Mouse (Mus musculus) CH12F3 (cell line): ENCODE measurements around the gene Gria3.

Experiments
- in situ Hi-C: fragments of 300-500 bp; cut with MboI; formaldehyde crosslinking; loops from 2 replicates; pipeline ENCODE4 v1.14.3; 2020; ENCODE audit warnings: low sequenced_read_pairs

Gria3 gene

DNA sequence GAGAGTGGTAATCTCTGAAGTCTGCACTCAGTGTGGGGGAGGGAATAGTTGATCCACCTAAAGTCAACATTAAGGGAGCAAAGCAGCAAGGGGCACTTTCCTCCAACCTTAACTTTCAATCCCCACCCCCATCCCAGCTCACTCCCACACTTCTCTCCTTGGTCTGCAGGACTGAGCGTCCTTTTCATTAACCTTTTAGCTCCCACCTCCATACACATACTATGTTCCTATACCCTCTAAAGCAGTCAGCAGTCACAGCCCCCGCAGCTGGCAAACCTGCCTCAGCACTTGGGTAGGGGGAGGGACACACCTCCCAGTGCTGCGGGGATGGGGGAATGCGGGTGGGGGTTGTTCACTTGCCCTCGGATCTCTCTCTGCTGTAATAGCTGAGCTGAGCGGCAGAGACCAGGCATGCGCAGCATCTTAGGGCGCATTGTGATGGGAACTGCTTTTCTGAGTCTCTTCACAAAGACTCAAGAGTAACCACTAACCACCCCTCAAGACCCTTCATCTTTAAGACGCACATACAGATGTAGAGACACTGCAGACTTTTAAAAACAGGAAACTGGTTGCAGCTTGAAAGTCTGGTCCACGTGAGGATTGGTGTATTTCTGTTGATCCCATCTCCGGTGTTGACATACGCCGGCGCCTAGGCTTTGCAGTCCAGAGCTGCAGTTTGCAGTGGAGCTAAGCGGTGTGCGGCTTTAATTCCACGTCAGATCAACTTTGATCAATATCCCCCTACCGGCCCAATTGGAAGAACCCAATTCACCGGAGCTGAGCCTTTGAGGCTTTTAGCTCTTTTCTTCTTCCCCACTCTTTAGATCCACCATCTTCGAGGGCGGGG is at the start of gene Gria3:
Gria3 (plus strand) TSS at position 797 of the 847 bp plus-strand sequence.
- in situ Hi-C loops: no loop called here

DNA sequence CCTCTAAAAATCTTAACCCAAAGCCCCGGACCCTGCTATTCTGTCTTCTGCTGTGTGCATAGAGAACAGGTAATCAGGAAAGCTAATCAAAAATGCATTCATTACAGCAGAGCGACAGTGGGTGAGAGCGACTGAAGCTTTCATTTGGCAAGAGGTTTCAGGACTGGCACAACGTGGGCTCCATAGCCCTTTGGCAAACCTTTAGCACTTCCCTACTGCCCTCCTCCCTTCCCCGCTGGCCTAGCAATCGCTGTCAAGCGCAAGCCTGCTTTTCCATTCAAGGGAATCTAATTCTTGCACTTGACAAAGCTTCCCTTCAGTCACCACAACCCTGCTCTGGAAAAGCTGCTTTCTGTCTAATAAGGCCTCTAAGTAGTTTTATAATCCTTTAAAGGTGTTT is 13.6 kb upstream of the Gria3 start:
- in situ Hi-C loops: no loop called here

DNA sequence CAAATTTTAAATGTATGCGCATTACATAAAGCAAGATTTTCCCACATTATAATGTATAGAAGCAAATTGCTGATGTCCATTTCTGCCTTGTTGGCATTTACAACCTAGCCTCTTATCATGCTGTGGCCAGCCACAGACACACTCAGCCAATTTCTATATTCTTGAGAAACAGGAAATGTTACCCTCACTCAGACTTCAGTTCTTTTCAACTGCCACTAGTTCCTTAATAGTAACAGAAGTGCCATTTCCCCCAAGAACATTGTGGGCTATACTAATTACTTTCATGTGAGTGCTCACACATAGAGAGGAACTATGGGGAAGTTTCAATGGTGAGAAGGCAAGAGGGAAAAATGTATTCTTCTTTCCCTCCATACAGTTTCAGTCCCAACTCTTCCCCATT is 11.6 kb upstream of the Gria3 start:
- in situ Hi-C loops: no loop called here

DNA sequence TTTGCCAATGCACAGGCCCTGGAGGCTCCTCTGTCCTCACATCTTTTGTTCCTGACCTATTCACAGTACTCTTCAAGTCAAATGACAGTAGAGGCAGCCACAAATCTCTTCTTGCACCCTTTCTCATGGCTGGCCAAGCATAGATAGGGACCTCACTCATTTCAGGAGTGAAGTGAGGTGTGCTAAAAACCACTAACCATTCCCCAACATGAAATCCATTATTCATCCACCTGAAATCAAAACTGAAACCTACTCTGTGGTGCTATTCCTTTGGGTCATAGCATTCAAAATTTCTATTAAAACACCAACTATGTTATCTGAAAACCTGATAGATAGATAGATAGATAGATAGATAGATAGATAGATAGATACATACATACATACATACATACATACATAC is 2.2 kb upstream of the Gria3 start:
- in situ Hi-C loops: no loop called here

DNA sequence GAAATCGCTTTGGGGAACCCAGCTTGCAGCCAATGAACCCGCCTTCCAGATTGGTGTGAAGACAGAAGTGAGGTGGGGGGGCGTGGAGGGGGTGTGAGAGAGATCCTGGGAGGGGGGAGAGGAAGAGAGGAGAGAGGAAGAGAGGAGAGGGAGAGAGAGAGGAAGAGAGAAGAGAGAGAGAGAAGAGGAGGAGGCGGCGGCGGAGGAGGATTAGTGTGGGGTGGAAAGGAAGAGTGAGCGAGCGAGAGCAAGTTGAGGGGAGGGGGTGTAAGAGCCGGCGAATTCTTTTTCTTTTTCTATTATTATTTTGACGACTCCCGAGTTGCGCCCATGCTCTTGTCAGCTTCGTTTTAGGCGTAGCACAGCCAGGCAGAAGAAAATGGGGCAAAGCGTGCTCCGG is 532 bp downstream of the Gria3 start:
- in situ Hi-C loops: no loop called here

DNA sequence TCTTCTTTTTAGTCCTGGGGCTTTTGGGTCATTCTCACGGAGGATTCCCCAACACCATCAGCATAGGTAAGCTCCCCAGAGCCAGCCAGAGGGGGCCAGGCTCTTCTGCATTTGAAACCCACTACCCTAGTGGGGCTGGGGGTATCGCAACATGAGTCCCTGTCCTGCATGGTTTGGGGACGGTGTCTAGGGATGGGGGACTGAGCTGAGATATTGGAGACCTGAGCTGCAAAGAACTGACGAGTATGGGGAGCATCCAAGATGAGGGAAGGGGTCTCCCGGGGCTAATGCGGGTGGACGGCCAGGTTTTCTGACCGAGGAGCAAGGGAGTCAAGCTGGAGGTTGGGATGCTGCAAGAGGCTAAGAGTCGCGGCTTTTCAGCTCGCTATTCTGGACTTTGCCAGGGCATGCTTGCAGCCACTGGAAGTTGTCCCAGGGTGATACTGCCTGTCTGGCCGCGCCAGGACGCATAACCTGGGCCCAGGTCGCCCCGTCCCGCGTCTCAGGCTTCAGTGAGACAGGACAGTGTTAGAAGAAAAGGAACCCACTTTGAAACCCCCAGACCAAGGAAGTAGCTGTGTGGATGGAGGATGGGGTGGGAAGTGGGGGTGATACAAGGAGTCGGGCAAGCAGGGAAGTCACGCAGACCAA is 1.1 kb downstream of the Gria3 start:
- in situ Hi-C loops: no loop called here

DNA sequence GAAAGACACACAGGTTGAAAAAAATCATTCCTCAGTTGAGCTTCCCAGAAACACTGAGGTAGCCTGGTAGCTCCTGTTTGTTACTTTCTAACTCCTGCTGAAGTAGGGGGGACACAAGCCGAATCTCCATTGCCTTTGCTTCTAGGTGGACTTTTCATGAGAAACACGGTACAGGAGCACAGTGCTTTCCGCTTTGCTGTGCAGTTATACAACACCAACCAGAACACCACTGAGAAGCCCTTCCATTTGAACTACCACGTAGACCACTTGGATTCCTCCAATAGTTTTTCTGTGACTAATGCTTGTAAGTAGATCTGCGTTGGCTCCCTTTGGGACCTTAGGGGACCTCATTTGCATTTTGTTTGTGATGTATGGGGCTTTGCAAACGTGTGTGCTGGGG is 2.0 kb downstream of the Gria3 start:
- in situ Hi-C loops: no loop called here

DNA sequence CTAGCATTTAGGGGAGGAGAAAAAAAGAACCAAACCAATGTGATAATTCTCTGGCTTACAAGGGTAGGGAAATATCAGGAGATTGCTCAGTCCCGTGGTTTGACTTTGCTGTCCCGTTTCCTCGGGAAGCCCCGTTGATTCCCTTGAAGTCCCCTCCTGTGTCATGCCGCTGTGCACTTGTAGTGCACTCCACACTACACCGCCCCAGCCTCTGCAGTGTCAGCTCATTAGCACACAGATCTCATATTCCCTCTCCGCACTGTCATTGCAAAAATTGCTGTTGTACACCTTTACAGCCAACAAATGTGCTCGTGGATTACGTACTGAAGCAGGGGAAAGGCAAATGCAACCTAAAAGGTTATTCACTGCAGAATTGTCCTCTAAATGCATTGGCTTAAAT is 5.6 kb downstream of the Gria3 start:
- in situ Hi-C loops: no loop called here

DNA sequence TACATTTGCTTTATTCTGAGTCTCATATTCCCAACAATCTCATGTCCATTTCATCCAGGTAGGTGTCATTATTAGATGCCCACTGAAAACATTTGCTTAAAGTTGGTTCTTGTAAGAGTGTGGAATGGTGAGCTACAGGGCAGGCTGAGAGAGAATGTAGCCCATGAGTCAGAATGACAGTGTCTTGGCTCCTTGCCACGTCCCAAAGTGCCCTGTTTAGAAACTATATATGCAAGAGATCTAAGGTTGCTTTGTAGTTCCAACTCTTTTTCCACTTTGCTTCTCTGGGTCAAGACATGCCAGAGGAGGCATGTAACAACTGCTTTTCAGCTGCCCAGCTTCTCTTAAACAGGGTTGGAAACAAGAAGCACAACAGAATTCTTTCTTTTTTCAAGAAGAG is 9.1 kb downstream of the Gria3 start:
- in situ Hi-C loops: no loop called here

DNA sequence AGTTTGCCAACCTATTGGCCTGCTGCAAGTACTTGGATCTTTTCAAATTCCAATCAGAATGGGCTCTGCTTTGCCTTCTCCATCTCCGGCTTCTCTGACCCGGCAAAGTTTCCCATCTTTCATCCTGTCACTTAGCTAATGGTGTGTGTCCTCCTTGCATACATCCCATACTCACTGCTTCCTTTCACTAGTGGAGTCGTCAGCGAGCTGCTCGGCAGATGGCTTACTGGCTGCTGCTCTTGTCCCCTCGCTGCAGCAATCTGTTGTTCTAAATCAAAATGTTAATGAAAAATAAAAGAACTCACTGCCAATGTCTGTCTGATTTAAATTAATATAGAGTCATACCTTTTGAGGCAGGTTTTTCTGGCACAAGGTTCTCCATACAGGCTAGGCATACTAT is 25.0 kb downstream of the Gria3 start:
- in situ Hi-C loops: no loop called here

DNA sequence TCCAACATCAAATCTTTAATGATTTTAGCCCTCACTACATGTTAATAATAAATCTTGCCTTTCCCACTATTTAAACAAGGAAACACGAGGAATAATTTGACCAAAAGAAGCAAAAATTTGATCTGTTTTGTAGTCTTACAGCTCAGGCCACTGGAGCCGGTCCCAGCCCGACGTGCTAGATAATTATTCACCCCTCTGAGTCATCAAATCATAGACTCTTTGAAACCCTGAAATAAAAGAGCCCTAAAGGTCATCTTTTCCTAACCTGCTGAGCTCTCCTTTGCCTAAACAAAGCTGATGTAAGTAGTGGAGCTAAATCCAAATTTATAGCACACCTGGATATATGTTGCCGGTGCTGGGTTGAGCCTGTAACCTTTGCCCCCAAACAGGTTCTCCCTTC is 27.4 kb downstream of the Gria3 start:
- in situ Hi-C loops: no loop called here

DNA sequence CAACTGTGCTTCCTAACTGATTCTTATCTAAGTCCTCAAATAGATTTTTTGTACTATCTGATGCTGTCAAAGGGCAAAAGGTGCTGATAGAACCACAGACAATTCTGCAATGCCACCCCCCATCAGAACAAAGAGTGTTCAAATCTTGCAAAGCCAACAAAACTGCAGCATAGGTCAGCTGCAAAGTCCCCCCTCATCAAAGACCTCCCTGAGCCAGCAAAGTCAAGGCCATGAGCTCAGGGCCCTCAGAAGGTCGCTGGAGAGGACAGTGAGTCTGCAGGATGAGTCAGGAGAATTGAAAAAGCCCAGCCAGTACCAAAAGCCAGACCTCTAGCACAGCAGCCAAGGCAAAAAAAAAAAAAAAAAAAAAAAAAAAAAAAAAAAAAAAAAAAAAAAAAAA is 34.9 kb downstream of the Gria3 start:
- in situ Hi-C loops: no loop called here

DNA sequence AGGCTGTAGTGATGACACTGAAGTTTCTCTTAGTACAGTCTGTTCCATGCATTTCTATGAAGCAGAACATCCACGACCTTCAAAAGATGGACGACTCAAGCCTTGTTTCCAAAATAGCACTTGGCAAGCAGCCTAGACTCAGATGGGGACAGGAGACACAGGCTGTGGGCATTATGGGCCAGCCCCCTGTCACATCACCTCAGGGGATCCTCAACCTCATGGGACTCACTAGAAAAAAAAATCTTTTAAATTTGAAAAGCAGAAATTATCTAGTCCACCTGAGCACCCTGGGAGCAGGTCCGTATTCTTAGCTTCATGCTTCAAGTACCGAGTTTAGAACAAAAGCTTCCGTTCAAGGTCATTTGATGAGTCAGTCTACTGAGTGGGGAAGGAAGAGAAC is 38.2 kb downstream of the Gria3 start:
- in situ Hi-C loops: no loop called here

DNA sequence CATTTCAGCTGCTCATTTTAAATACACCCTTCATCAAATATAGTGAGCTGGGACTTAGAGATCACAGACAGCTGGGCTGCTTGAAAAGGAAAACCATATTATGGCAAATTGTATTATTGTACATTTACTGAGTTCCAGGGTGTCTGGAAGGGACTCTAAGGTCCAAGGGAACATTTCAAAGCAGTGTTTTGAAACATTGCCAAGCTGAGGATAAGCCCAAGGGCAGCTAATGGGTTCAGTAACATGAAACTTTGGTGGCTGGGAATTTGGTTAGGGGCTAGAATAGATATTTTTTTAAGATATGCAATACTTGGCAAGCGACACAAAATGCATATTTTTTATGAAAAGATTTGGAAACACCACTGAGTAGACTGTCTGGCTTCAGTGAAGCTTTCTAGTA is 48.2 kb downstream of the Gria3 start:
- in situ Hi-C loops: no loop called here

DNA sequence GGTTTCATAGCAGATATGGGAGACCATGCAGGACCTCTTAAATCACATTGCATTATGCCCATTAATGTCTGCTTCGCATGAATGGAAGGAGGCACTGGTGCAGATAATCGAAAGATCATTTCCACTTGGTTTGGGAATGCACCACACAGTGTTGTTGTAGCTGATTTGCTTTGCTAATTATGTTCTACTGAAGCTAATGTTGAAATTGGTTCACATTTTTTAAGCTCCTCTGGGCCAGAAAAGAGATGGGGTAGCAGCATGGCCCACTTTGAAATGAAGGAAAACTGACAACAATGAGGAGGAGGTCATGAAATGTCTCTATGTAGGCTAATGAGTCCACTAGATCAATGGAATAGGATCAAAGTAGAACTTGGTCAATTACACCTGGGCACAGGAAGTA is 76.8 kb downstream of the Gria3 start:
- in situ Hi-C loops: no loop called here

DNA sequence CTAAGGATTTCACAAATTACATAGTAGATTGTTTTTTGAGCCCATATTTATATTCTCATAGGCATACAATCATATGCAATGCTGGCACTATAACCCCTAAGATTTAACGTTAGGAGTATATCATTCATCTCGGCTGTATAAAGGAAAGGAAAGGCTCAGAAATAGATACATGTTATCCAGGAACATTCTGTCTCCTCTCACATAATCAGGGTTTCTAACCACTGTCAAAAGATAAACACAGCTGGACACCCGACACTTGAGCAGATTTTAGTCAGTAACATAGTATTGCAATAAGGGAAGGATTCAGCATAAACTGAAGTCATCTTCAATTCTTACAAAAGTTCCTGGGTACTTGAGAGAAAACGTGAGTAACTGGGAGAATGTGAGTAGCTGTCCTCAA is 95.9 kb downstream of the Gria3 start:
- in situ Hi-C loops: no loop called here

DNA sequence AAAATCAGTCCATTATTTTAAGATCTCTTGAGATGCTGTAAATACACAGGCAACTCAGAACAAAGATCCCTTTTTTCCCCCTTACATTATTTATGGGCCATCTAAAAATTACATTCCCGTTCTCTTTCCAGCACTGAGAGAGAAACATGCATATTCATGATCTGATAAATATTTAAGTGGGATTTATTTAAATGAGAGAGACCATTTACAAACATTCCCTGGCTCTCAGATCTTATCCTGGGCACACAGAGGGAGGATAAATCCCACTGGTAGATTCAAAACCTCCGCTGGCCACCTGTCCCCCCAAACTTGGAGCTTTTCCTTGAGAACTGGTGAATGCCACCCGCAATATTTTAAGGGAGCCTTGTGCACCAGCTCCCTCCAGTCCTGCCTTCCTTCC is 104.7 kb downstream of the Gria3 start:
- in situ Hi-C loops: no loop called here

DNA sequence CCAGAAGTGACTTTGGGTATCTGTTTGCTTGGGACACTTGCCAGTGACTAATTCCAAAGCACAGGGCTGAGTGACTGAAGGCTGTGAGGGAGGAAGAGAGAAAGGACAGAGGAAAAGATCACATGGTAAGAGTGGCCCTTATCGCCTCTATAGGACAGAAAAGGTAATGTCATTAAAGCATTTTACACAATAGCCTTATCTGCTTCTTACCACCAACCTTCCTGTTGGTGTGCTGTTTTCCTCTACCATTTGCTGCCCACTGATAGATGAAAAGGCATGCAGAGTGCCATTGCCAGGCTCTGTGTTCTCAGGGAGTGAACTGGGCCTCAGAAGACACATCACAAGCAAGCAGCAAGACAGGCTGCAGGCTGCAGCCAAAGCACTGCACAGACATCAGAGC is 107.3 kb downstream of the Gria3 start:
- in situ Hi-C loops: no loop called here

DNA sequence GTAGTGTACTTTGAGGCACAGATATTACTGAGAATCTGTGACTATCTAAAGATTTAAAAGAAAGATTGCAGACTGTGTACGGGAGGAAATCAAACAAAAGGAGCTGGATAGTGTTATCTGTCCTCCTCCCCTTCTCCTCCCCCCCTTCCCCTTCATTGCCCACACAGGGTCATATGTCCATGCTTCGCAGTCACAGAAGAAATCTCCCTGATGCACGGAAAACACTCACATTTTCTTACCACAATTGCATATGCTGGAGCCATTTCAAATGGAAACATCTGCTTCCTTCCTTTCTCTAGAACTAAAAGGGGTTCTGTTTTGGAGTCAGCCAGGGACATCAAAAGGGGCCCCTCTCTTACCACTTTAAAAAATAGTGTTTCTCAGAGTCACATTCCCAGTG is 114.3 kb downstream of the Gria3 start:
- in situ Hi-C loops: no loop called here

DNA sequence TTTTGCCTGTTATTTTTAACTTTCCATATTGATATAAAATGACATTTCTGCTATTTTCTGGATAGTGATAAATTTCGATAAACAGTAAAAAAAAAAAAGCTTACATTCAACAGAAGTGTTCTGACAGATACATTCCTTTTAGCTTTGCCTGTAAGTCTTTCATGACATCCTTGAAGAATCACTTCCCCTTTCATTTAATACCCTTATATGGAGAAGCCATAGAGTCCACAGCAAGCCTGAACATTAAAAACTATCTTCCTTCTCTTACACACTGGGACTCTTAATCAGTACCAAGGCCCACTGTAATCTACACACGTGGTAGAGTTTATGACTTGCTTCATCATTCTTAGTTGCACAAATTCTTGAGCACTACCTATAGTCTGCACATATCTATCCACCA is 131.9 kb downstream of the Gria3 start:
- in situ Hi-C loops: no loop called here

DNA sequence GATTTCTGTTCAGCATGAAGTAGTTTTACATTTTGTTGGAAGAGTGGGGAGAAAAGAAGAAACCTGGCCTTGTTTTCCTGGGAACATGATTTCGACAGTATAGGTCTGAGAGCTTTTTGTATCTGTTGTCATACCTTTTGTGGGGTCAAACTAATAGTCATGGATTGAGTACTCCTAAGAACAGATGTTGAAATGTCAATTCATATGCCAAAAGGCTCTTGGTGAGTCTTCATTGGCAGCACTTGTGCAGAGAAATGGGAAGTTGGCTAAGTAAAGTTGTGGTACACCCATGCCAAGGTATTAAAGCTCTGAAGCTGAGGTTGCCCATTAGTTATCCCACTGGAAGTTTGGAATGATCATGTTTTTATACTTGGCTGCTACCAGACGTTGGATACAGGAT is 135.2 kb downstream of the Gria3 start:
- in situ Hi-C loops: no loop called here

DNA sequence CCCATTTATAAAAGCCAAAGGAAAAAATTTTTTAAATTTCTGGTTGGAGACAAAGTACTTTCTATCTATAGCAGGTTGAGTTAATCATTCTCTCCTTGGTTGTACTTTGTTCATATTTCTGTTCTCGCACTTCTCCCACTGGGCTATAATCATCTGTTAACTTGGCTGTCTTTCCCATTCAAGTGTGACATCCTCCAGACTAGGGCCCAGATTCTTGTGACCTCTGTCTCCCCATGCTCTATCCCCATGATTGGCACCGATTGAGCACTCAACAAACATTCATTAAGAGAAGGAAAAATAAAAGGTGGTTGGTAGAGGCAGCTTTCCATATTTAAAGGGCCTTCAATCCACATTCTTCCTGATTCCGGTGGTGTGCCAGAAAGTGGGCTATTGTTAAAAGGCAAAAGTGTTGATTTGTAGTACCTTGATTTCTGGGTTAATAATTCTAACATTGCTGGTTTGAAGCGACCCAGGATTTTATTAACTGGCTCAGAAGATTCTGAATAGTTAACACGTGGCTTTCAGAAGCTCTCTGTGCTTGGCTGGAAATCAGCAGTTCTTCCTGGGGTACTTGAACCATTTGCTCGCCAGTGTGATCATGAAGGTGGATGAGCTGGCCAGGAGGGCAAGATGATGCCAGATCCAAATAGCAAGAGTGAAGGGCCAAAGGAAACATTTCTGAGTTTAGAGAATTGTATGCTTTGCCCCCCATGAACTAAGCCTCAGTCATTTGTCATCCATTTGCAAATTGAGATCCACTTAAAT is 161.8 kb downstream of the Gria3 start:
- in situ Hi-C loops: no loop called here
